Mouse (Mus musculus): ENCODE data around the gene Hist1h3e.

Gene Hist1h3e

GRCm38 (mm10) chr13:23561883-23562659 is at the start of gene Hist1h3e:
Gene Hist1h3e (minus strand): TSS chr13:23562369.
- in situ Hi-C loops (cut with MboI, MseI), result loop anchor here (25.0 kb wide), 2 partner anchors 1050 to 1750 kb away; partner anchors contain the start of genes Hist1h2ao, Hist1h2bq and Hist1h4m

DNA sequence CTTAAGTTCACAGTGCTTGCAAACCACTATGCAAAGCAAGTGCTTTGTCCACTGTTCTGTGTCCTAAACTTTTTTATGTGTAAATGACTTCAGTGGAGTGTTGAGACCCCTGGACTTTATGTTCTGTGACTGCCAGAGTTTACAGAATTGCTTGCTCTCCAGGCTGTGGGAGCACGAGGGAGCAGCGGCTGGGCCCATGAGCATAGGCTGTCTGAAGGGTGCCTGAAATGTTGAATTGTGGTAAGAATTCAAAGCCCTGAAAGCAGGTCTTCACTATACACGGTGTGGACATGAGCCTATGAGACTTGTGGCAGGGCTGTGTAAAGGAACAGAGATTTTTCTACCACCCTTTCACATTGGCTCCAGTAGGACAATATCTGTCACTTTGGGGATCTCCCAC is 49.5 kb upstream of the Hist1h3e start:
- in situ Hi-C loops (cut with MboI, MseI), result no loop called here

DNA sequence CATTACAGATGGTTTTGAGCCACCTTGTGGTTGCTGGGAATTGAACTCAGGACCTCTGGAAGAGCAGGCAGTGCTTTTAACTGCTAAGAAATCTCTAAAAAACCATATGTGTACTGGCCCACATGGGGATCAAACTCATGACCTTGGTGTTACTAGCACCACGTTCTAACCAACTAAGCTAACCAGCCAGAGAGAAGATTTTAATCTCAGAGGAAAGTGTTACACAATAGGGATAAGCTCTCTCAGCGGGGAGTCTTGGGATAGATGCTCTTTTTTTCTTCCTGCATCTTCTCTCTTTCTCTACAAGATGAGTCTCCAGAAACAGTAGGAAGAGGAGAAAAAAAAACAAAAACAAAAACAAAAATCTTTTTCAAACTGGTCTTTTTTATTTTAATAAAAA is 48.2 kb upstream of the Hist1h3e start:
- in situ Hi-C loops (cut with MboI, MseI), result no loop called here

- in situ Hi-C loops (cut with MboI, MseI), result no loop called here
Observed at GRCm38 (mm10) chr13:23609844-23610243, 47.7 kb upstream of the Hist1h3e start.

DNA sequence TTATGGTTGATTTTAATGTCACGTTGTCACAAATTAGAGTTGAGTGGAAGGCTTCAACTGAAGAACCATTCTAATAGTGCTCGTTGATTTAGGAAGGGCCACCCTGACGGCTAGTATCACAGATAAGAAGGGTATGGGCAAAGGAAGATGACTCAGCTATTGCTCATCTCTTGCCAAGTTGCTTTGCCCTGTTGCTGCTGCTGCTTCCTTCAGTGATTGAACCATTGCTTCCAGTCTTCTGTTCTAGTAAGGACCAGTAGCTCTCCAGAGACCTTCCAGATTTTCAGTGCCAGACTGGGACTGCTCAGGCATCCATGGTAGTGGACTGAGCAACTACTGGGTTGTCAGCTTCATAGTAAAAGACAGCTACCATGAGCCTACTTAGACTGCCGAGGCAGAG is 47.0 kb upstream of the Hist1h3e start:
- in situ Hi-C loops (cut with MboI, MseI), result no loop called here

DNA sequence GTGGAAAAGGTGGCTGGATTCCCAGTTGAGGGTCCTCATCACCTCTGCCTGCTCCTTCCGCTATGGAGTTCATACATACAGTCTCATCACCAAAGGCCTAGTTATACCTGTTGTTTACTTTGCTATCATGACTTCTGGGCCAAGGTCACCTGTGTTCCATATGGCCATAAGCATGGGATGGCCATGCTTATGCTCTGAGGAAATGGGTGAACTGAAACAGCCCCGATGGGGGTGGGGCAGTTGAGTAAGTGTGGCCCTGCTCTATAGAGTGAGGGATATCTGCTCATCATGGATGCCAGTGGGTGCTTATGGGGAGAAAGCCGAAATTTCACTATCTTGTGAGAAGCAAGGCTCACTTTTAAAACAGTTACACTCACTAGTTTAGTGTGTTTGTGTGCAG is 42.9 kb upstream of the Hist1h3e start:
- in situ Hi-C loops (cut with MboI, MseI), result no loop called here

DNA sequence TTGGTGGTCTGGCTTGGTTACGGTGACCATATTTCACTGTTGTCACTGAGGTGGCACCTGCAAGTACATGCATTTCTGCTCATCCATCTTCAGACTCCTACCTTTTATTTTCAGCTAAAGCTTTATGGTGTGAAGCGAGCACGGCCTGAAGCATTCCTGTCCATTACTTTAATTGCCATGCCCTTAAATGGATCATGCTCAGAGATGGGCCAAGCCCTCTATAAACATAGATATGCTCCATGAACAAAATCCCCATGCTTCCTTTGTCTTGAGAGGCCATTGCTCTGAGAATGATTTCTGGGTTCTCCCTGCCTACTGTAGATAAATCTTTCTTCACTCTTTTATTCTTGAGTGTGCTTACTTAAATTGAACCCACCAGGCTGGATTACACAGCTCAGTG is 42.3 kb upstream of the Hist1h3e start:
- in situ Hi-C loops (cut with MboI, MseI), result no loop called here

GRCm38 (mm10) chr13:23603182-23603699 is 41.1 kb upstream of the Hist1h3e start:
- in situ Hi-C loops (cut with MboI, MseI), result no loop called here

DNA sequence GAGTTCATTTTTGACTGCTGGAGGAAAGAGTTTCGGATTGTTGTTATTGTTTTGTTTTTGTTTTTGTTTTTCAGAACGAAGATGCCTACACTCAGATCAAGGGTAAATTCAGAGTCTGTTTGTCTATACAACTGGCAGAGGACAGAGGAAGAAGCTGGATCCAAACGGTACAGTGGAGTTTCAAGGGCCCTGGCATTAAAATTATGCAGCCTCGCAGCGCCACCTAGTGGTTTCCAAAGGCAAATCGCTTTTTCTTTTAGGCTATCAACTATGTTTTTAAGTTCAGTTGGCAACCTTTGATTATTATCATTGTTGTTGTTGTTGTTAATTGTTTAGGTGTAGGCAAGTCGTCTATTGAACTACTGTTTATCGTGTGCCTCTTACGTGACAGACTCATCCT is 35.8 kb upstream of the Hist1h3e start:
- in situ Hi-C loops (cut with MboI, MseI), result loop anchor here (10.0 kb wide), 1 partner anchor 173 kb away; the partner anchor contains the start of gene Abt1

GRCm38 (mm10) chr13:23595622-23596372 is 33.6 kb upstream of the Hist1h3e start:
- in situ Hi-C loops (cut with MboI, MseI), result loop anchor here (10.0 kb wide), 1 partner anchor 171 kb away; the partner anchor contains the start of gene Abt1

DNA sequence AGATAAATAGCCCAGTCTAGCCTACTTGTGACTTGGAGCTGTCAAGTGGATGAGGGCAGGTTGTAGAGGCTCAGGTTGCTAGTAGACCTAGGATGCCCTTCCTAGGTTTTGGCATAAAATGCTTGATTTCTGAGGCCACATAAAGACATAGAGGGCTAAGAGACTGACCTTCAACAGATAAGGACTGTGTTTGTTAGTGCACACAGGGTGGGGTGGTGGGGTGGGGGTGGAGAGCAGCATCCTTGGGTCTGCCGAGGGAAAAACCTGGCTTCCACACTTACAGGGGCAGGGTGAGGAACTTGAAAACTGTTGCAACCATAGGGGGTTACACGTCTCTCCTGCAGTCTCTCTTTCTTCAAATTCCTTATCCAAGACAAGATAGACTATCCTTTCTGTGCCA is 33.0 kb upstream of the Hist1h3e start:
- in situ Hi-C loops (cut with MboI, MseI), result loop anchor here (10.0 kb wide), 1 partner anchor 170 kb away; the partner anchor contains the start of gene Abt1

- in situ Hi-C loops (cut with MboI, MseI), result loop anchor here (10.0 kb wide), 1 partner anchor 168 kb away; the partner anchor contains the start of gene Abt1
Observed at GRCm38 (mm10) chr13:23593051-23593770, 31.0 kb upstream of the Hist1h3e start.

DNA sequence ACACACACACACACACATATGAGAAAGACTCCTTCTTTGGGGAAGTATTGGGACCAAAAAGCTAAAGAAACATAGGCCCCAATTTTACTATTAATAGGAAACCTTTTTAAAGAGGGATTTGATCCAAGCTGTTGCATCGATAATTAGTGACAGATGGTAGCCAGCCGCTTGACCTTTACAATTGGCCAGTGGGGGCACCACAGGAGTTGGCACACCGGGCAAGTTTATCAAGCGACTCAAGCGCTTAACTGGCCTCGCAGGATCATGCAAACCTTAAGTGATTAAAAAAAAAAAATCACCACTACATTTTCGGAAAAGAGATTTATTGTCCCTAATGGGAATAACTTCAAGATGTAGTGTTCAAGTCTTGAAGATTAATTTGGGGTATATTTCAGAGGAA is 30.4 kb upstream of the Hist1h3e start:
- in situ Hi-C loops (cut with MboI, MseI), result loop anchor here (10.0 kb wide), 1 partner anchor 168 kb away; the partner anchor contains the start of gene Abt1

DNA sequence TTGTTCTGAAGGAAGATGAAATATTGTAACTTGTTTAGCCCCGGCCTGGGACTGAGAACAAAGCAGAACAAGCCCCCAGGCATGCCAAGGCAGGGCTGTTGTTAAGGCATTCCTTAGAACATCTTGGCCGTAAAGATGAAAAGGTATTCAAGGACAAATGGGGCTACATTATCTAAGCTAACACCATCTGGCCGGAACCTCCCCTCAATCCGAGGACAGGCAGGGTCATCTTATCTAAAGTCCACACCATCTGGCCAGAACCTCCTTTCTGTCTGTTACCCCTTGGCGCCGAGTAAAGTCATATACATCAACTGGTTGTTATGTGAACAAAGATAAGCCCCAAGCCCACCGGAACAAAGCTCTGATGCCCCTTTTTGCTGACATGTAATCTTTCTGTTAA is 29.7 kb upstream of the Hist1h3e start:
- in situ Hi-C loops (cut with MboI, MseI), result loop anchor here (10.0 kb wide), 1 partner anchor 167 kb away; the partner anchor contains the start of gene Abt1

GRCm38 (mm10) chr13:23591206-23591605 is 29.0 kb upstream of the Hist1h3e start:
- in situ Hi-C loops (cut with MboI, MseI), result loop anchor here (10.0 kb wide), 1 partner anchor 166 kb away; the partner anchor contains the start of gene Abt1

GRCm38 (mm10) chr13:23586940-23587225 is 24.7 kb upstream of the Hist1h3e start:
- in situ Hi-C loops (cut with MboI, MseI), result loop anchor here (10.0 kb wide), 1 partner anchor 52 kb away; the partner anchor contains the start of genes Hist1h2af, Hist1h3g and Hist1h4h

GRCm38 (mm10) chr13:23586099-23586939 is 24.1 kb upstream of the Hist1h3e start:
- in situ Hi-C loops (cut with MboI, MseI), result loop anchor here (10.0 kb wide), 1 partner anchor 52 kb away; the partner anchor contains the start of genes Hist1h2af, Hist1h3g and Hist1h4h

- in situ Hi-C loops (cut with MboI, MseI), result loop anchor here (10.0 kb wide), 1 partner anchor 51 kb away; the partner anchor contains the start of genes Hist1h2af, Hist1h3g and Hist1h4h
Observed at GRCm38 (mm10) chr13:23585442-23586098, 23.4 kb upstream of the Hist1h3e start.

- in situ Hi-C loops (cut with MboI, MseI), result loop anchor here (10.0 kb wide), 1 partner anchor 50 kb away; the partner anchor contains the start of genes Hist1h2af, Hist1h3g and Hist1h4h
Observed at GRCm38 (mm10) chr13:23585029-23585441, 22.9 kb upstream of the Hist1h3e start.

Data from regulatory T cell (primary cell).